Mouse (Mus musculus) frontal cortex, postnatal 36 days (tissue): ENCODE results near the gene Sirt6.
"Not testable (repeated sequence)": the region's sequence is repeated elsewhere in the genome, so short reads cannot be mapped to it uniquely, and the experiment has no call there.

ENCODE experiments used
- DNase-seq, 2 experiments: peaks; one replicate each; pipeline ENCODE4 v3.0.0; 2022; ENCODE audit warnings: low spot score in 2 of 2

Gene Sirt6

GRCm38 (mm10) chr10:81626994-81627835, at the start of gene Sirt6:
Sirt6 (minus strand) TSS chr10:81627797.
- DNase-seq: peak; percentile 92 to 95

- no peak for DNase-seq
Observed at GRCm38 (mm10) chr10:81656174-81656573, 28.6 kb upstream of the Sirt6 start.

GRCm38 (mm10) chr10:81655178-81655577, 27.6 kb upstream of the Sirt6 start:
- no peak for DNase-seq

GRCm38 (mm10) chr10:81648803-81649775, 21.5 kb upstream of the Sirt6 start, which contains the start of gene Gm10778:
Gm10778 (plus strand) TSS chr10:81649059.
- DNase-seq: peak; percentile 82 to 92

GRCm38 (mm10) chr10:81646015-81646555, 18.5 kb upstream of the Sirt6 start:
- DNase-seq: peak in 1 of 2 experiments; percentile 1

- DNase-seq: peak in 1 of 2 experiments; percentile 0
Observed at GRCm38 (mm10) chr10:81645391-81645790, 17.8 kb upstream of the Sirt6 start.

GRCm38 (mm10) chr10:81644716-81645115, 17.1 kb upstream of the Sirt6 start:
- DNase-seq: peak in 1 of 2 experiments; percentile 2

GRCm38 (mm10) chr10:81644162-81644561, 16.6 kb upstream of the Sirt6 start:
- no peak for DNase-seq

- DNase-seq: peak; percentile 96
Observed at GRCm38 (mm10) chr10:81643449-81644055, 16.0 kb upstream of the Sirt6 start.

- DNase-seq: peak in 1 of 2 experiments; percentile 44
Observed at GRCm38 (mm10) chr10:81642648-81643448, 15.3 kb upstream of the Sirt6 start.

GRCm38 (mm10) chr10:81641978-81642647, 14.5 kb upstream of the Sirt6 start:
- DNase-seq: no peak

GRCm38 (mm10) chr10:81641566-81641965, 14.0 kb upstream of the Sirt6 start:
- no peak for DNase-seq

- DNase-seq: not testable (repeated sequence)
Observed at GRCm38 (mm10) chr10:81640825-81641224, 13.2 kb upstream of the Sirt6 start.

GRCm38 (mm10) chr10:81638101-81638500, 10.5 kb upstream of the Sirt6 start:
- DNase-seq: no peak

GRCm38 (mm10) chr10:81636338-81636737, 8.7 kb upstream of the Sirt6 start:
- DNase-seq: no peak

- peak; percentile 78 to 84 for DNase-seq
Observed at GRCm38 (mm10) chr10:81633253-81634099, 5.9 kb upstream of the Sirt6 start.

GRCm38 (mm10) chr10:81628390-81628789, 793 bp upstream of the Sirt6 start, which contains the start of gene Ankrd24:
Ankrd24 (plus strand) TSS chr10:81628540.
- no peak for DNase-seq

GRCm38 (mm10) chr10:81627836-81628220, 231 bp upstream of the Sirt6 start:
- no peak for DNase-seq
